In genomic region chr2:180262441-180262840, GRCm38 (mm10) we compare ENCODE assay signal across 13 mouse cellular contexts. TPM values are rescaled to one million over a fixed set of nuclear protein-coding genes. Genes with fewer than 3 reads are reported as not detected.
DNase-seq lines count a peak whose midpoint lies in the region; ATAC-seq and TF ChIP-seq lines count a peak whose summit lies in the region.
"Had no signal": no experiment of that assay in that cellular context is flagged by ENCODE, and none has a peak within 500 bp of the region (broad histone marks: within the 10 kb centered on the region; RNA-seq: fewer than 3 reads in every experiment).

No protein-coding gene starts in this region.

- H3K4me1 ChIP-seq in lung, embryonic 16.5 days (replicated peaks; ENCODE audit: control insufficient read depth, insufficient read depth, low read length): peaks cover 8% of the 10 kb centered on the region; the same call in 1 of the 2 replicates
- H3K4me1 ChIP-seq in small intestine, adult 2 months (ENCODE audit: control insufficient read depth, insufficient read depth, insufficient read length, low read length): 0 out of 2 replicates have a peak, but pooled peaks cover 1% of the 10 kb centered on the region
- H3K4me1 ChIP-seq in liver, embryonic 11.5 days (replicated peaks; ENCODE audit: control insufficient read depth, insufficient read depth, low read length): peaks cover 8% of the 10 kb centered on the region

- TF ChIP-seq CTCF in small intestine, adult 2 months (IDR thresholded peaks at IDR 0.05; ENCODE audit: extremely low read depth, insufficient read length, insufficient replicate concordance, low read depth, low read length): no peak

- H3K9ac ChIP-seq in lung, embryonic 16.5 days (ENCODE audit: low read length): no peak overlapping the region
- no peak overlapping the region for H3K9ac ChIP-seq in liver, embryonic 11.5 days (ENCODE audit: low read depth, low read length)

- H3K4me2 ChIP-seq in lung, embryonic 16.5 days (ENCODE audit: low read depth, low read length): no peak overlapping the region
- no peak overlapping the region for H3K4me2 ChIP-seq in liver, embryonic 11.5 days

- H3K4me3 ChIP-seq in lung, embryonic 16.5 days (ENCODE audit: low read length): no peak overlapping the region
- no peak overlapping the region for H3K4me3 ChIP-seq in small intestine, adult 2 months (ENCODE audit: low read depth, low read length)
- H3K4me3 ChIP-seq in liver, embryonic 11.5 days (ENCODE audit: low read depth, low read length): no peak overlapping the region

- peak; percentile 39 for DNase-seq in gastrocnemius, postnatal 25 days
- no peak for DNase-seq in gastrocnemius, postnatal 10 days
- DNase-seq in lung, postnatal 25 days (ENCODE audit: low spot score): no peak
- DNase-seq in heart, postnatal 4 days: peak; percentile 44
- DNase-seq in liver, embryonic 11.5 days (ENCODE audit: low spot score): no peak
- DNase-seq in natural killer cell, adult 2 months (ENCODE audit: low spot score in 2 of 2): no peak
- DNase-seq: cerebellum, adult 18-20 months; thymus, adult 2 months had no signal

- no peaks in the 10 kb centered on the region for H3K27me3 ChIP-seq in lung, embryonic 16.5 days (ENCODE audit: control insufficient read depth, insufficient read depth, low read depth, low read length)
- no peaks in the 10 kb centered on the region for H3K27me3 ChIP-seq in small intestine, adult 2 months (ENCODE audit: control insufficient read depth, insufficient read depth, low read length)
- no peaks in the 10 kb centered on the region for H3K27me3 ChIP-seq in liver, embryonic 11.5 days (replicated peaks; ENCODE audit: control insufficient read depth, insufficient read depth, low read length)

- H3K36me3 ChIP-seq in lung, embryonic 16.5 days (ENCODE audit: control insufficient read depth, insufficient read depth, low read length): peaks cover 25% of the 10 kb centered on the region
- H3K36me3 ChIP-seq in small intestine, adult 2 months (ENCODE audit: control insufficient read depth, insufficient read depth, low read length): peaks cover 48% of the 10 kb centered on the region
- peaks cover 32% of the 10 kb centered on the region for H3K36me3 ChIP-seq in liver, embryonic 11.5 days (ENCODE audit: control insufficient read depth, insufficient read depth, low read length)

- peak overlapping the region; percentile 73; the same call in 1 of the 2 replicates for H3K27ac ChIP-seq in lung, embryonic 16.5 days (ENCODE audit: low read length)
- H3K27ac ChIP-seq in small intestine, adult 2 months (ENCODE audit: insufficient read depth, low read depth, low read length): peak overlapping the region; percentile 25; the same call in 1 of the 2 replicates
- H3K27ac ChIP-seq in liver, embryonic 11.5 days (ENCODE audit: low read depth, low read length): no peak overlapping the region

- TF ChIP-seq POLR2A in small intestine, adult 2 months (IDR thresholded peaks at IDR 0.05; ENCODE audit: low read depth, low read length): no peak

- no peaks in the 10 kb centered on the region for H3K9me3 ChIP-seq in lung, embryonic 16.5 days (ENCODE audit: control insufficient read depth, low read length)
- no peaks in the 10 kb centered on the region for H3K9me3 ChIP-seq in liver, embryonic 11.5 days (ENCODE audit: control insufficient read depth, low read length)

- WGBS in lung, embryonic 16.5 days: 68% methylated on average over 3 of the region's 3 CpGs
- WGBS in small intestine, adult 2 months: 64% methylated on average over 3 of the region's 3 CpGs
- 77% methylated on average over 3 of the region's 3 CpGs for WGBS in liver, embryonic 11.5 days

- peak; percentile 30; the same call in 1 of the 2 replicates for ATAC-seq in lung, embryonic 16.5 days (ENCODE audit: low read depth)
- ATAC-seq in liver, embryonic 11.5 days (replicated peaks; ENCODE audit: low FRiP score): no peak
- ATAC-seq: forebrain, embryonic 14.5 days had no signal

RNA-seq across cellular contexts. Expression of gene Rps21, which starts 5.3 kb away (rescaled TPM):
- 100 to 1,000 TPM; 342 to 348 TPM for total RNA-seq in gastrocnemius, postnatal 25 days (2021)
- total RNA-seq in gastrocnemius, postnatal 10 days (2021): 100 to 1,000 TPM; 545 to 616 TPM
- 455 and 526 TPM in 2 replicates for polyA plus RNA-seq in lung, embryonic 16.5 days (2015; fragmentation: Nextera tagmentation; extraction: Ambion mirVana)
- total RNA-seq in heart, postnatal 4 days (2021): 100 to 1,000 TPM; 619 to 692 TPM
- 2,052 and 2,413 TPM in 2 replicates for polyA plus RNA-seq in small intestine, adult 2 months (2012; rRNA removed)
- polyA plus RNA-seq in liver, embryonic 11.5 days (2014; fragmentation: Nextera tagmentation; extraction: Ambion mirVana): 736 and 852 TPM in 2 replicates

RNA-seq across cellular contexts. Expression of gene Cables2, which starts 10.9 kb away (rescaled TPM):
- total RNA-seq in gastrocnemius, postnatal 25 days (2021): 10 to 100 TPM in 1 of 2 experiments, 1 to 10 TPM in 1; 8.6 to 10.7 TPM
- 10 to 100 TPM in 1 of 2 experiments, 1 to 10 TPM in 1; 9.3 to 10.3 TPM for total RNA-seq in gastrocnemius, postnatal 10 days (2021)
- polyA plus RNA-seq in lung, embryonic 16.5 days (2015; fragmentation: Nextera tagmentation; extraction: Ambion mirVana): 6.3 and 8.4 TPM in 2 replicates
- 10 to 100 TPM; 15.2 to 15.4 TPM for total RNA-seq in heart, postnatal 4 days (2021)
- 15.3 and 32.0 TPM in 2 replicates for polyA plus RNA-seq in small intestine, adult 2 months (2012; rRNA removed)
- 9.4 and 9.6 TPM in 2 replicates for polyA plus RNA-seq in liver, embryonic 11.5 days (2014; fragmentation: Nextera tagmentation; extraction: Ambion mirVana)

RNA-seq across cellular contexts. Expression of gene Rbbp8nl, which starts 27.2 kb away (rescaled TPM):
- not detected for total RNA-seq in gastrocnemius, postnatal 25 days (2021)
- total RNA-seq in gastrocnemius, postnatal 10 days (2021): not detected
- polyA plus RNA-seq in lung, embryonic 16.5 days (2015; fragmentation: Nextera tagmentation; extraction: Ambion mirVana): 2.7 and 2.8 TPM in 2 replicates
- not detected for total RNA-seq in heart, postnatal 4 days (2021)
- polyA plus RNA-seq in small intestine, adult 2 months (2012; rRNA removed): 1.2 and 1.6 TPM in 2 replicates
- 0.10 and 0.16 TPM in 2 replicates for polyA plus RNA-seq in liver, embryonic 11.5 days (2014; fragmentation: Nextera tagmentation; extraction: Ambion mirVana)
- total RNA-seq: adrenal gland, postnatal 14 days had no signal
- polyA plus RNA-seq: forebrain, embryonic 14.5 days; heart, embryonic 14.5 days had no signal

RNA-seq across cellular contexts. Expression of gene Lama5, which starts 36.8 kb away (rescaled TPM):
- total RNA-seq in gastrocnemius, postnatal 25 days (2021): 10 to 100 TPM in 1 of 2 experiments, 1 to 10 TPM in 1; 8.0 to 10.0 TPM
- 10 to 100 TPM; 22.5 to 25.9 TPM for total RNA-seq in gastrocnemius, postnatal 10 days (2021)
- polyA plus RNA-seq in lung, embryonic 16.5 days (2015; fragmentation: Nextera tagmentation; extraction: Ambion mirVana): 102 and 112 TPM in 2 replicates
- total RNA-seq in heart, postnatal 4 days (2021): 10 to 100 TPM; 47.8 to 49.6 TPM
- 36.0 and 41.7 TPM in 2 replicates for polyA plus RNA-seq in small intestine, adult 2 months (2012; rRNA removed)
- 10.7 and 15.5 TPM in 2 replicates for polyA plus RNA-seq in liver, embryonic 11.5 days (2014; fragmentation: Nextera tagmentation; extraction: Ambion mirVana)

Comparison
In these comparisons a context has a peak if more than half of its experiments do, and no peak if none do; other contexts are left out.
1. DNase-seq: peak in gastrocnemius, postnatal 25 days (single experiment) and heart, postnatal 4 days (single experiment); none in gastrocnemius, postnatal 10 days (single experiment), lung, postnatal 25 days (single experiment), liver, embryonic 11.5 days (single experiment) and natural killer cell, adult 2 months (0 of 2).